ENCODE assay signal across 14 mouse cellular contexts in genomic region chr4:95290321-95290720, GRCm38 (mm10).
DNase-seq lines count a peak whose midpoint lies in the region; ATAC-seq and TF ChIP-seq lines count a peak whose summit lies in the region.
"Had no signal": no experiment of that assay in that cellular context is flagged by ENCODE, and none has a peak within 500 bp of the region (broad histone marks: within the 10 kb centered on the region; RNA-seq: fewer than 3 reads in every experiment).

No protein-coding gene starts in this region.

- no peak overlapping the region for H3K4me2 ChIP-seq in myocyte (ENCODE audit: low read depth)
- no peak overlapping the region for H3K4me2 ChIP-seq in stomach, postnatal 0 days (replicated peaks; ENCODE audit: low read depth)
- H3K4me2 ChIP-seq: forebrain, embryonic 15.5 days; heart, embryonic 13.5 days; liver, embryonic 15.5 days had no signal

- no peak for TF ChIP-seq EP300 in heart, adult 2 months (IDR thresholded peaks at IDR 0.05; ENCODE audit: insufficient read depth, low read depth, low read length)
- TF ChIP-seq EP300 in stomach, postnatal 0 days (optimal IDR thresholded peaks at IDR 0.05), result no peak

- no peaks in the 10 kb centered on the region for H3K27me3 ChIP-seq in heart, adult 2 months (ENCODE audit: control insufficient read depth, insufficient read depth, low read length)
- no peaks in the 10 kb centered on the region for H3K27me3 ChIP-seq in myocyte (ENCODE audit: control insufficient read depth, insufficient read depth, insufficient read length)
- no peaks in the 10 kb centered on the region for H3K27me3 ChIP-seq in stomach, postnatal 0 days (ENCODE audit: control insufficient read depth, insufficient read depth, low read length)
- H3K27me3 ChIP-seq: forebrain, embryonic 15.5 days; heart, embryonic 13.5 days; liver, embryonic 15.5 days; megakaryocyte, embryonic 14.5 days had no signal

- no peak for TF ChIP-seq POLR2A in heart, adult 2 months (IDR thresholded peaks at IDR 0.05; ENCODE audit: insufficient read depth, low read depth, low read length)
- no peak for TF ChIP-seq POLR2A in myocyte (IDR thresholded peaks at IDR 0.05; ENCODE audit: insufficient read length, low read depth)

- H3K9me3 ChIP-seq in stomach, postnatal 0 days (ENCODE audit: control insufficient read depth, low read length), result no peaks in the 10 kb centered on the region
- H3K9me3 ChIP-seq: forebrain, embryonic 15.5 days; heart, embryonic 13.5 days; limb, embryonic 10.5 days; liver, embryonic 15.5 days; megakaryocyte, embryonic 14.5 days had no signal

- ATAC-seq in stomach, postnatal 0 days (ENCODE audit: low FRiP score, low TSS enrichment), result no peak; the same call in 1 of the 2 replicates
- ATAC-seq: forebrain, embryonic 15.5 days had no signal

- H3ac ChIP-seq in myocyte (ENCODE audit: control insufficient read depth, insufficient read length), result no peak overlapping the region

- peak; percentile 11; the same call in 1 of the 2 replicates for TF ChIP-seq CTCF in heart, adult 2 months (IDR thresholded peaks at IDR 0.05)
- TF ChIP-seq CTCF in stomach, postnatal 0 days (IDR thresholded peaks at IDR 0.05; ENCODE audit: low read depth), result no peak

- DNase-seq in heart, adult 2 months, result peak in 1 of 2 experiments; percentile 23
- no peak for DNase-seq in heart, postnatal 25 days (ENCODE audit: low spot score)
- DNase-seq in lung, postnatal 14 days, result peak; percentile 39
- DNase-seq in lung, postnatal 25 days (ENCODE audit: low spot score), result no peak
- peak; percentile 35 to 36 for DNase-seq in adrenal gland, postnatal 36 days
- DNase-seq in stomach, postnatal 0 days (ENCODE audit: low spot score), result no peak
- DNase-seq: spleen, adult 18-20 months had no signal

- WGBS in heart, adult 2 months, result 58% methylated on average over 4 of the region's 4 CpGs
- 58% methylated on average over 4 of the region's 4 CpGs for WGBS in stomach, postnatal 0 days

- H3K79me2 ChIP-seq in heart, adult 2 months (replicated peaks; ENCODE audit: control insufficient read depth, insufficient read depth, low read length), result no peaks in the 10 kb centered on the region
- no peaks in the 10 kb centered on the region for H3K79me2 ChIP-seq in myocyte (ENCODE audit: control insufficient read depth, insufficient read depth)

- H3K4me1 ChIP-seq in heart, adult 2 months (ENCODE audit: control insufficient read depth, insufficient read depth, low read length), result peaks cover 2% of the 10 kb centered on the region; the same call in 1 of the 2 replicates
- no peaks in the 10 kb centered on the region for H3K4me1 ChIP-seq in stomach, postnatal 0 days (replicated peaks; ENCODE audit: control insufficient read depth, insufficient read depth)
- H3K4me1 ChIP-seq: forebrain, embryonic 15.5 days; liver, embryonic 15.5 days had no signal

- no peaks in the 10 kb centered on the region for H3K36me3 ChIP-seq in heart, adult 2 months (ENCODE audit: control insufficient read depth, insufficient read depth, low read length)
- no peaks in the 10 kb centered on the region for H3K36me3 ChIP-seq in myocyte (ENCODE audit: control insufficient read depth, insufficient read depth)
- no peaks in the 10 kb centered on the region for H3K36me3 ChIP-seq in stomach, postnatal 0 days (ENCODE audit: control insufficient read depth, insufficient read depth, low read length)
- H3K36me3 ChIP-seq: forebrain, embryonic 15.5 days; heart, embryonic 13.5 days; limb, embryonic 10.5 days; liver, embryonic 15.5 days had no signal

- H3K9ac ChIP-seq in heart, adult 2 months (ENCODE audit: low read depth, low read length), result no peak overlapping the region
- no peak overlapping the region for H3K9ac ChIP-seq in stomach, postnatal 0 days (ENCODE audit: low read length)
- H3K9ac ChIP-seq: forebrain, embryonic 15.5 days; heart, embryonic 13.5 days; liver, embryonic 15.5 days had no signal

- intact Hi-C loops in heart, adult 2 months (cut with DNase I), result loop anchor here (5.0 to 10.0 kb wide), 2 partner anchors 454 to 582 kb away; no protein-coding TSS in a partner anchor
- intact Hi-C loops in heart, postnatal 25 days (cut with DNase I), result loop anchor here (10.0 kb wide), 1 partner anchor 454 kb away; no protein-coding TSS in a partner anchor

- no peak overlapping the region for H3K27ac ChIP-seq in heart, adult 2 months
- no peak overlapping the region for H3K27ac ChIP-seq in stomach, postnatal 0 days (replicated peaks)
- H3K27ac ChIP-seq: forebrain, embryonic 15.5 days; heart, embryonic 13.5 days; kidney, postnatal 0 days; limb, embryonic 10.5 days; liver, embryonic 15.5 days had no signal

- H3K4me3 ChIP-seq in heart, adult 2 months, result no peak overlapping the region
- H3K4me3 ChIP-seq in myocyte, result no peak overlapping the region
- no peak overlapping the region for H3K4me3 ChIP-seq in stomach, postnatal 0 days (ENCODE audit: low read depth, low read length)
- H3K4me3 ChIP-seq: forebrain, embryonic 15.5 days; heart, embryonic 13.5 days; limb, embryonic 10.5 days; liver, embryonic 15.5 days; megakaryocyte, embryonic 14.5 days had no signal

TF ChIP-seq in myocyte, 11 proteins besides CTCF, POLR2A, EP300 and RAD21:
- no peak for TF ChIP-seq SRF (IDR thresholded peaks at IDR 0.05; ENCODE audit: control insufficient read depth, insufficient read length, low read depth)
- TF ChIP-seq E2F4 (IDR thresholded peaks at IDR 0.05; ENCODE audit: insufficient read depth), result no peak
- TF ChIP-seq TCF12 (IDR thresholded peaks at IDR 0.05; ENCODE audit: insufficient read depth, poor library complexity, severe bottlenecking), result peak; percentile 38
- no peak for TF ChIP-seq USF1 (IDR thresholded peaks at IDR 0.05; ENCODE audit: low read depth)
- peak in 1 of 3 experiments; percentile 40 for TF ChIP-seq MYOG (IDR thresholded peaks at IDR 0.05; ENCODE audit: control insufficient read depth in 1 of 3, insufficient read depth in 1 of 3, insufficient read length in 2 of 3, low read depth in 2 of 3)
- TF ChIP-seq MYOD1 (IDR thresholded peaks at IDR 0.05; ENCODE audit: control insufficient read depth in 1 of 3, insufficient read length in 2 of 3, low read depth in 2 of 3), result peak in 2 of 3 experiments; percentile 44 to 78
- TF ChIP-seq REST (IDR thresholded peaks at IDR 0.05; ENCODE audit: insufficient read depth, insufficient read length), result no peak
- no peak for TF ChIP-seq CEBPB (IDR thresholded peaks at IDR 0.05; ENCODE audit: insufficient read depth, poor library complexity, severe bottlenecking)
- TF ChIP-seq POLR2AphosphoS2 (IDR thresholded peaks at IDR 0.05; ENCODE audit: insufficient read length, low read depth), result no peak
- no peak for TF ChIP-seq TCF3 (IDR thresholded peaks at IDR 0.05; ENCODE audit: insufficient read length, low read depth)
- TF ChIP-seq MAX (IDR thresholded peaks at IDR 0.05; ENCODE audit: low read depth), result no peak

Comparison
In these comparisons a context has a peak if more than half of its experiments do, and no peak if none do; other contexts are left out.
1. DNase-seq: peak in lung, postnatal 14 days (single experiment) and adrenal gland, postnatal 36 days (2 of 2); none in heart, postnatal 25 days (single experiment), lung, postnatal 25 days (single experiment) and stomach, postnatal 0 days (single experiment).